Mouse (Mus musculus) stomach, adult 2 months (tissue): ENCODE measurements around the gene Pmp22. TPM values are rescaled to one million over a fixed set of nuclear protein-coding genes. Genes with fewer than 3 reads are reported as not detected.

Experiments
- polyA plus RNA-seq: library from polyadenylated mRNA; depleted of rRNA; stranded (reverse); fragments of >200 nt; gene quantifications from 2 replicates; pipeline ENCODE4 v1.2.3, GENCODE M21; 2012; rRNA removed

Pmp22 gene
- 27.0 and 31.9 TPM in 2 replicates for polyA plus RNA-seq

GRCm38 (mm10) chr11:63128784-63129183, at the start of gene Pmp22:
Gene Pmp22, plus strand, starts transcription at chr11:63128982.

Other genes starting within 250 kb of the Pmp22 start
- 1.9 and 2.7 TPM in 2 replicates for gene Tvp23b, start 249.5 kb upstream of the Pmp22 start, polyA plus RNA-seq
- gene Cdrt4, start 177.8 kb upstream of the Pmp22 start, polyA plus RNA-seq, result not detected in 2 replicates
- gene Tekt3, start 67.3 kb upstream of the Pmp22 start, polyA plus RNA-seq, result not detected in 2 replicates